Mouse (Mus musculus) forebrain, embryonic 14.5 days (tissue): ENCODE results near the gene Ankrd11. TPM values are rescaled to one million over a fixed set of nuclear protein-coding genes. Genes with fewer than 3 reads are reported as not detected.

Source experiments
- ATAC-seq: fragments of 200-750 bp; cut with Nextera tagmentation; 2 replicates; pipeline ENCODE4 v1.8.0; 2017; ENCODE audit warnings: mild to moderate bottlenecking, moderate library complexity
- DNase-seq: peaks from one replicate; pipeline ENCODE4 v3.0.0-alpha.2; 2015; ENCODE audit warnings: low spot score
- H3K27ac ChIP-seq: fragments of 300-500 bp; sonication (generic); 2 replicates; pipeline ENCODE4 v1.5.1; 2014; ENCODE audit warnings: low read depth, mild to moderate bottlenecking, control low read depth, low read length, moderate library complexity
- H3K27me3 ChIP-seq: fragments of 300-500 bp; sonication (generic); replicated peaks from 2 replicates; pipeline ENCODE4 v1.6.1; 2014; ENCODE audit warnings: low read length, control low read depth, mixed read lengths; ENCODE audit not compliant: control insufficient read depth, insufficient read depth
- H3K36me3 ChIP-seq: fragments of 300-500 bp; sonication (generic); 2 replicates; pipeline ENCODE4 v1.6.1; 2014; ENCODE audit warnings: low read length, control low read depth; ENCODE audit not compliant: control insufficient read depth, insufficient read depth
- H3K4me1 ChIP-seq: fragments of 300-500 bp; sonication (generic); 2 replicates; pipeline ENCODE4 v1.6.1; 2014; ENCODE audit warnings: antibody characterized with exemption, low read length, control low read depth; ENCODE audit not compliant: control insufficient read depth, insufficient read depth
- H3K4me2 ChIP-seq: fragments of 300-500 bp; sonication (generic); 2 replicates; pipeline ENCODE4 v1.6.1; 2014; ENCODE audit warnings: mild to moderate bottlenecking, control low read depth, low read length
- H3K4me3 ChIP-seq: fragments of 300-500 bp; sonication (generic); 2 replicates; pipeline ENCODE4 v1.5.1; 2014; ENCODE audit warnings: low read depth, low read length, control low read depth
- H3K9ac ChIP-seq: fragments of 300-500 bp; sonication (generic); 2 replicates; pipeline ENCODE4 v1.6.1; 2014; ENCODE audit warnings: mild to moderate bottlenecking, low read length, control low read depth, moderate library complexity
- H3K9me3 ChIP-seq: fragments of 300-500 bp; sonication (generic); replicated peaks from 2 replicates; pipeline ENCODE4 v1.6.1; 2016; ENCODE audit warnings: low read length, control low read depth, mixed read lengths; ENCODE audit not compliant: control insufficient read depth
- WGBS: fragments of 180-500 bp; shearing (Covaris S2); extraction: QIAGEN DNeasy Blood & Tissue Kit; methylation state at CpG from one replicate; pipeline ENCODE4 v1.1.7; 2014; 5-methylcytosine and 5-hydroxymethylcytosine counted together
- polyA plus RNA-seq: library from polyadenylated mRNA; unstranded; fragments of >200 nt; fragmentation: Nextera tagmentation; extraction: Ambion mirVana; gene quantifications from 2 replicates; pipeline ENCODE4 v1.2.1, GENCODE M21; 2014

Ankrd11 gene
- polyA plus RNA-seq, 1 experiment from 2014 or later, result 32.1 TPM

DNA sequence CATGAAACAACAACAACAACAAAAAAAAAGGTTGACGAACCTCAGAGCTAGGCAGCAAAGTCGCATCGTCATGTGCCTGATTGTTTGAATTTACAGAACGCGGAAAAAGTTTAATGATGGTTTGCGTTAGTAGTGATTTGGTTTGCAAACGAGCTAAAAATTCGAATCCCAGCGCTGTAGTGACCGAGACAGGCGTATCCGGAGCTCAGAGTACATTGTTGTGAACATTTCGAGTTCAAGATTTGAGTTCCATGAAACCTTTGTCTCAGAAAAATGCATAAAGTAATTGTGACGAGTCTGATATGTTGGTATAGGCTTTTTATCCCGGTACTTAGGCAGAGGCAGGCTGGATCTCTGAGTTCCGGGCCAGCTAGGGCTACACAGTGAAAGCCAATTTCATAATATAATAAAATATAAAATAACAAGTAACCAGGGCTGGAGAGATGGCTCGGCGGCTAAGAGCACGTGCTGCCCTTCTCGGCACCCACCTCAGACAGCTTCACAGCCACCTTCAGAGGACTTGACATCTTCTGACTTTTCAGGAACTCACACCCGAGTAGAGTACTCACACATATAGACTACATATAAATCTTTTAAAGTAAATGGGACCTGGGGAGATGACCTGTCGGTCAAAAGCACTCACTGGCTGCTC, 1.0 kb upstream of the Ankrd11 start:
- H3K9ac ChIP-seq, result peak overlapping the region; percentile 83
- no peak for DNase-seq
- peak overlapping the region; percentile 78 for H3K4me2 ChIP-seq
- no peak for ATAC-seq
- H3K27me3 ChIP-seq, result no peaks in the 10 kb centered on the region
- H3K27ac ChIP-seq, result peak overlapping the region; percentile 97
- H3K4me1 ChIP-seq, result peaks cover 32% of the 10 kb centered on the region
- 0 out of 2 replicates have a peak, but pooled peaks cover 3% of the 10 kb centered on the region for H3K36me3 ChIP-seq
- no peaks in the 10 kb centered on the region for H3K9me3 ChIP-seq
- WGBS, result 28% methylated on average over 22 of the region's 22 CpGs
- H3K4me3 ChIP-seq, result peak overlapping the region; percentile 100

DNA sequence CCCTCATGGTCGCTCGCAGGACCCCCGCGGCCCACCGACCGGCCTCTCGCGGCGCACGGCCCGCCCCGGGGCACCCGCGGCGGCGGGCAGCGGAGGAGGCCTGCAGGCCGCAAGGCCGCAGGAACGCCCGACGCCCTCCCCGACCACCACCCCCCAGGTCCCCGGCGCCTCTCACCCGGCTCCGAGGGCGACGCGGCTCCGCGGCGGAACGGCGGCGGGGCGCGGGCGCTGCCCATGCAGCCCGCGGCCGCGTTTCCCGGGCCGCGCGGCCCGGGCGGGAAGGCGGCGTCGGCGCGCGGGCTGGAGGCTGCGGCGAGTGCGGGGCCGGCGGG, 337 bp downstream of the Ankrd11 start:
- no peaks in the 10 kb centered on the region for H3K9me3 ChIP-seq
- H3K27me3 ChIP-seq, result no peaks in the 10 kb centered on the region
- H3K9ac ChIP-seq, result peak overlapping the region; percentile 98
- peak overlapping the region; percentile 100 for H3K4me3 ChIP-seq
- no peak; the same call in 1 of the 2 replicates for ATAC-seq
- peaks cover 32% of the 10 kb centered on the region for H3K4me1 ChIP-seq
- H3K27ac ChIP-seq, result peak overlapping the region; percentile 93
- WGBS, result under 1% methylated on average over 52 of the region's 60 CpGs
- DNase-seq, result no peak
- H3K36me3 ChIP-seq, result 0 out of 2 replicates have a peak, but pooled peaks cover 3% of the 10 kb centered on the region
- H3K4me2 ChIP-seq, result peak overlapping the region; percentile 78

DNA sequence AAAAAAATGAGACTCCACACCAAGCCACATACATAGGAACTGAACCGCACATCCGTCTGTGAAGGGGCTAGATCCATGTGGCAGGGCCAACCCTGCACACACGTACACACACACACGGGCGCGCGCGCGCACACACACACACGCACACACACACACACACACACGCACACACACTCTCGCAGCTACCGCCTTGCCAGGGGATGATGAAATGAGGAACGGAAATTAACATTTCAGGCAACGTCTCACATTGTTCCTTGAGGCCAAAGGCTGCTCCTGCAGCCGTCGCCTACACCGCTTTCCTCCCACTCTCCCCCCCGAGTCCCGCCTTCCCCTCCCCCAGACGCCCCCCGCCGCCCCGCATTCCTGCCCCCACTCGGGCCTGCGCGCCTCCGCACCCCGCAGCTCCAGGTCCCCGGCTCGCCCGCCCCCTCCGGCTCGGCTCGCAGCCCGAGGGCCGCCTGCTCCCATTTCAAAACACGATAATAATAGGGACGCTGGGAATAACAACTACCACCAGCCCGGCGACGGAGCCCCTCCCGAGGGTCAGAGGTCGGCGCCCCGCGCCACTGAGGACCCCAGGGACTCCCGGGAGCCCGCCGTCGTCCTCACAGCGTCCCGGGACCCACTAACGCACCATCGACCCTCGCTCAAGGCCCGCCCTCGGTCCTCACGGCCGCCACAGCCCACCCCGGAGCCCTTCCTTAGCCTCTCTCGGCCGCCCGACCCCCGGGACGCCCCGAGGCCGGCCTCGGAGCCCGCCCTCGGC, 886 bp downstream of the Ankrd11 start:
- Histone ChIP-seq H3K27me3 (no peaks in the 10 kb centered on the region), H3K36me3 (0 out of 2 replicates have a peak, but pooled peaks cover 3% of the 10 kb centered on the region), H3K4me1 (peaks cover 32% of the 10 kb centered on the region), H3K27ac (peak overlapping the region; percentile 93), H3K9ac (peak overlapping the region; percentile 98), H3K4me2 (peak overlapping the region; percentile 78), H3K9me3 (no peaks in the 10 kb centered on the region), H3K4me3 (peak overlapping the region; percentile 100)
- under 1% methylated on average over 61 of the region's 71 CpGs for WGBS
- ATAC-seq (peak; percentile 7), DNase-seq (peak; percentile 68)

DNA sequence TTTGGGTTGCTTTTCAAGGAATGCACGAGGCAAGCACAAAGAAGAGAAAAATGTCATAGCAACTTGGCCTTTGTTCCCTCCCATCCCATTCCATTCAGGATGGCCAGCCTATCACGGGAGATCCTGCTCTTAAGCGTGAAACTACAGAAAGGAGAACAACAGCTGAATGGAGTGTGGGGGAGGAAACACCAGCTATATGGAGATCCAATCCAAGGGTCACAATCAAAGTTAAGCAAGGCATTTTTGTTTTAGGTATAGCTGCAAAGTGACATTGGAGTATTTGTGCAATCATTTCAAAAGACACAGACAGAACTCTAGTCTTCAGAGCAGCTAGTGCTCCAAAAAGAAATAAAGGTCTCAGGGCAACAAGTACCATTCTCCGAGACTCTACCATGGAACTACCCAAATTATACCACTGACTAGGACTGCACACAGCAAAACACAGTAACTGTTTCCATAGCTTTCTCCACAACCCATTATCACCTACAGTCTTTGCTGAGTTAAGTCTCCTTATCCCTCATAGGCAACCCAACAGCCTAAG, 1.9 kb downstream of the Ankrd11 start:
- 2% methylated on average over 4 of the region's 4 CpGs for WGBS
- Histone ChIP-seq H3K27me3 (no peaks in the 10 kb centered on the region), H3K4me2 (peak overlapping the region; percentile 78), H3K9ac (peak overlapping the region; percentile 98), H3K4me3 (peak overlapping the region; percentile 100), H3K27ac (peak overlapping the region; percentile 93), H3K36me3 (no peaks in the 10 kb centered on the region), H3K4me1 (peaks cover 32% of the 10 kb centered on the region), H3K9me3 (no peaks in the 10 kb centered on the region)
- ATAC-seq (no peak), DNase-seq (peak; percentile 64)

DNA sequence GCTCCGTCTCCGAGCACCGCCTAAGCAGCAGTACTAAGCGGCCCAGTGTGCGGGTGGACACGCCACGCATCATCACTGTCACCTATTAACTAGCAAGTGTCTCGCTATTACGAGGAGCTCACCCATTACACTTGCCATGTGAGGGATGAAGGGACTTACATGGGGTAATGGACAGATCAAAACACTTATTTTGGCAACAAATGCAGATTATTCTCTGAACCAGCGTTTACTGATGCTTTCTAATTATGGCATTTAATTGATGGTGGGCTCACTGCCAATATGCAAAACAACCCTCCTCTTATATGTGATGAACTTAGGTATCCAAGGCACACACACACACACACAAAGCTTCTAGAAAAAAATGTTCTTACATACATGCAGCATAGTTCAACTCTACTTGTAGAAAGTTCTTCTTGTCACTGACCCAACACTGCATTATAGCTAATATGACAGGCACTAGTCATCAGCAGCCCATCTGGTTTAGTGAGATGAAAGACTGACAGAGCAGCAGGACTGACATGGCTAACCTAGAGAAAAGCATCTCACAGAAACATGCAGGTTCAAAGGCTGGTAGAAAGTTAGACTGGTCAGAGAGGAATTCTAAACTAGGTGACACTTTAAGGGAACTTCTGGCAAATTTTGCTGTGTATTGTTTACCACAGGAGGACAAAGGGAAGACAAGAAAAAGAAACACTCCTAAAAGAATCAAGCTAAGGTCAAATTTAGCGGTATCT, 2.5 kb downstream of the Ankrd11 start:
- Histone ChIP-seq H3K36me3 (no peaks in the 10 kb centered on the region), H3K4me2 (peak overlapping the region; percentile 78), H3K4me3 (peak overlapping the region; percentile 100), H3K9ac (peak overlapping the region; percentile 98), H3K27me3 (no peaks in the 10 kb centered on the region), H3K27ac (peak overlapping the region; percentile 93), H3K9me3 (no peaks in the 10 kb centered on the region), H3K4me1 (peaks cover 32% of the 10 kb centered on the region)
- 2% methylated on average over 11 of the region's 11 CpGs for WGBS
- peak; percentile 82 for DNase-seq
- ATAC-seq, result 0 out of 2 replicates have a peak, but pooled peaks have one; percentile 8

DNA sequence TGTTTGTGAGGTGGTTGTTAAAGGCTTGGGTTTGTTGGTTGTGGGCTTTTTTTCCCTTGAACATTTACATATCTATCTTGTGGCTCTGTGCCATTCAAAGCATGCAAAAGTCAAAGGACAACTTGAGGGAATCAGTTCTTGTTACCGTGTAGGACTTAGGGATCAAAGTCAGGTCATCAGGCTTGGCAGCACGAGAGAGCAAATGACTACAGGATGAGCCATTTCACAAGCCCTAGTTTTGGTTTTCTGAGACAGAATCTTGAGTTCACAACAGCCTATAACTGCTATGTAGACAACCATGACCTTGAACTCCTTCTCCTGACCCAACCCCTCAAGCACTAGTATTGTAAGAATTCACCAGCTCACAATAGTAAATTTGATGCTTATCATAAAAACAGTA, 3.7 kb downstream of the Ankrd11 start:
- H3K27me3 ChIP-seq, result no peaks in the 10 kb centered on the region
- no peak overlapping the region for H3K27ac ChIP-seq
- 60% methylated on average over 2 of the region's 2 CpGs for WGBS

DNA sequence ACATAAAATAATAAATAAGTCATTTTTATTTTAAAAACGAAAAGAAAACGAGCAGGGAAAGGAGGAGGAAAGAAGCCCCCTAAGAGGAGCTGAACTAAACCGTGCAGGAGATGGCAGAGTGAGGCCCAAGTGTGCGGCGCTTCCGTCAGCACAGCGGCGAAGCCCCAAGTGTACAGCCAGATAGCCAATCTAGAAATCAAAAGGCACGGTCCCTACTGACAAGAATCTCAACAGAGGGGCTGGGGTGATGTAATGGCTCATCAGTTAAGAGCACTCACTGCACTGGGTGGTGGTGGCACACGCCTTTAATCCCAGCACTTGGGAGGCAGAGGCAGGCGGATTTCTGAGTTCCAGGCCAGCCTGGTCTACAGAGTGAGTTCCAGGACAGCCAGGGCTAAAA, 4.6 kb downstream of the Ankrd11 start:
- Histone ChIP-seq H3K4me3 (no peak overlapping the region), H3K4me2 (no peak overlapping the region), H3K9ac (no peak overlapping the region), H3K27ac (no peak overlapping the region), H3K27me3 (no peaks in the 10 kb centered on the region), H3K9me3 (no peaks in the 10 kb centered on the region), H3K4me1 (peaks cover 25% of the 10 kb centered on the region), H3K36me3 (no peaks in the 10 kb centered on the region)
- no peak for ATAC-seq
- 86% methylated on average over 11 of the region's 11 CpGs for WGBS
- DNase-seq, result no peak

More for the DNA sequence above, 3.7 kb downstream of the Ankrd11 start:
- Histone ChIP-seq H3K4me3 (no peak overlapping the region), H3K4me2 (peak overlapping the region; percentile 78; the same call in 1 of the 2 replicates), H3K36me3 (no peaks in the 10 kb centered on the region), H3K4me1 (peaks cover 28% of the 10 kb centered on the region), H3K9me3 (no peaks in the 10 kb centered on the region), H3K9ac (no peak overlapping the region)
- ATAC-seq (no peak), DNase-seq (no peak)

DNA sequence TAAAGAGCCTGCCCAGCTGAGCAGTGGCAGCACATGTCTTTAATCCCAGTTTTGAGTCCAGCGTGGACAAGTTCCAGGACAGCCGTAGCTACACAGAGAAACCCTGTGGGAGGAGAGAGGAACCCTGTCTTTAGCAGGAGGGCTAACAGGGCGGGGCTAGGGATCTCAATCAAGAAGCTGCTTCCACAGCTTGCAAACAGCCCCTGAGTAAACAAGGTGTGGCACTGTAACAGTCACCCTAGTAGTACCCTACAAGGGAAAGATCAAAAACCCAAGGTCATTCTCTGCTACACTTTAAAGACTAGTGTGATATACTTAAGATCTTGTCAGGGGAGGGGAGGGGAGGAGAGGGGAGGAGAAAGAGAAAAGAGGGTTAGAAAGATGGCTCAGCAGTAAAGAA, 5.1 kb downstream of the Ankrd11 start:
- Histone ChIP-seq H3K9me3 (no peaks in the 10 kb centered on the region), H3K27ac (no peak overlapping the region), H3K27me3 (no peaks in the 10 kb centered on the region), H3K4me1 (peaks cover 25% of the 10 kb centered on the region), H3K36me3 (no peaks in the 10 kb centered on the region), H3K4me3 (no peak overlapping the region), H3K4me2 (no peak overlapping the region), H3K9ac (no peak overlapping the region)
- 68% methylated on average over 3 of the region's 3 CpGs for WGBS
- DNase-seq, result no peak
- ATAC-seq, result no peak
